ENCODE assay signal across 8 mouse cellular contexts in the genomic region with DNA sequence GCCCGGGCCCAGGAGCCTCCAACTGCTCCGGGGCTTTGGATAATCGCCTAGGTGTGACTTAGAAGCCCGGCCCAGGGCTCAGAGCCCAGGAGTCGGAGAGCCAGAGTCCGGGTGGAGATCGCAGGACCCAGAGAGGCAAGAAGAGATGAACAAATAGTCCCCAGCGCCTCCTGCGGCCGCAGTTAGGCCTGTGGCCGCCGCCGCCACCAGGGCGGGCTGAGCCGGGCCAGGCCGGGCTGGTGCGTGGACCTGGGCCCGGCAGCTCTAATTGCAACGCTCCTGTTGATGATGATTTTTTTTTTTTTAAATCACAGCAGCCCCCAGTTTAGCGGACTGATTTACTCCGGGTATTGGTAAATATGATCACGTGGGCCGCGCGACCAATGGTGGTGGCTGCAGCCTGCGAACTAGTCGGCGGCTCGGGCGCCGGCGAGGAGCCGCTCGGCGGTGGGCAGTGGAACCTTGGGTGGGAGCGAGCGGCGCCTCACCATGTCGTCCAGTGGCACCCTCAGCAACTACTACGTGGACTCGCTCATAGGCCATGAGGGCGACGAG. TPM values are rescaled to one million over a fixed set of nuclear protein-coding genes. Genes with fewer than 3 reads are reported as not detected.
A peak's percentile ranks its signal among the peaks of the same experiment; 100 is the strongest.
DNase-seq lines count a peak whose midpoint lies in the region; ATAC-seq lines count a peak whose summit lies in the region.

A gene (plus strand): TSS at position 161 of the 555 bp plus-strand sequence.

- H3K4me3 ChIP-seq in kidney, embryonic 14.5 days (ENCODE audit: low read length): peak within 1 kb of the TSS; percentile 85
- H3K4me3 ChIP-seq in midbrain, embryonic 16.5 days (ENCODE audit: low read depth, low read length): peak within 1 kb of the TSS; percentile 13

- peaks cover 8% of the 10 kb centered on the region; the same call in 1 of the 2 replicates for H3K36me3 ChIP-seq in kidney, embryonic 14.5 days (ENCODE audit: control insufficient read depth, insufficient read depth, low read length)
- H3K36me3 ChIP-seq in midbrain, embryonic 16.5 days (ENCODE audit: control insufficient read depth, insufficient read depth, low read length): no peaks in the 10 kb centered on the region

- peak; percentile 52 for ATAC-seq in kidney, embryonic 14.5 days (ENCODE audit: low FRiP score, low TSS enrichment)
- no peak for ATAC-seq in midbrain, embryonic 16.5 days

- peak within 1 kb of the TSS; percentile 85 for H3K4me2 ChIP-seq in kidney, embryonic 14.5 days (replicated peaks; ENCODE audit: low read depth, low read length)
- H3K4me2 ChIP-seq in midbrain, embryonic 16.5 days (ENCODE audit: low read length): peak within 1 kb of the TSS; percentile 43

- peak within 1 kb of the TSS; percentile 99 for H3K9ac ChIP-seq in kidney, embryonic 14.5 days (ENCODE audit: low read depth, low read length)
- H3K9ac ChIP-seq in midbrain, embryonic 16.5 days (ENCODE audit: low read depth, low read length): no peak within 1 kb of the TSS

- peaks cover 26% of the 10 kb centered on the region; the same call in 1 of the 2 replicates for H3K4me1 ChIP-seq in kidney, embryonic 14.5 days (ENCODE audit: control insufficient read depth, insufficient read depth, low read length)
- peaks cover 4% of the 10 kb centered on the region for H3K4me1 ChIP-seq in midbrain, embryonic 16.5 days (ENCODE audit: control insufficient read depth, insufficient read depth, low read length)

- H3K27ac ChIP-seq in kidney, embryonic 14.5 days (ENCODE audit: low read depth, low read length): peak within 1 kb of the TSS; percentile 99
- no peak within 1 kb of the TSS for H3K27ac ChIP-seq in midbrain, embryonic 16.5 days (ENCODE audit: low read length)

- under 1% methylated on average over 43 of the region's 43 CpGs for WGBS in kidney, embryonic 14.5 days
- WGBS in midbrain, embryonic 16.5 days: 1% methylated on average over 43 of the region's 43 CpGs

- DNase-seq in NIH3T3 (ENCODE audit: low read depth): peak; percentile 88
- peak; percentile 85 for DNase-seq in adrenal gland, postnatal 14 days
- peak; percentile 77 for DNase-seq in gastrocnemius, postnatal 25 days
- no peak for DNase-seq in frontal cortex, postnatal 10 days (ENCODE audit: low spot score in 2 of 2)
- DNase-seq in right cerebral cortex, adult 2 months (ENCODE audit: low spot score in 2 of 2): no peak
- DNase-seq in cerebellum, postnatal 25 days: no peak

- no peaks in the 10 kb centered on the region for H3K27me3 ChIP-seq in kidney, embryonic 14.5 days (ENCODE audit: control insufficient read depth, insufficient read depth, low read length)
- peaks cover 73% of the 10 kb centered on the region for H3K27me3 ChIP-seq in midbrain, embryonic 16.5 days (ENCODE audit: control insufficient read depth, insufficient read depth, low read depth, low read length)

- H3K9me3 ChIP-seq in kidney, embryonic 14.5 days (ENCODE audit: control insufficient read depth, low read length): no peaks in the 10 kb centered on the region
- no peaks in the 10 kb centered on the region for H3K9me3 ChIP-seq in midbrain, embryonic 16.5 days (replicated peaks; ENCODE audit: control insufficient read depth, low read length, poor library complexity, severe bottlenecking)

RNA-seq across cellular contexts. Expression of the gene that starts here (rescaled TPM):
- total RNA-seq in adrenal gland, postnatal 14 days (2021): 3.8 and 5.8 TPM in 2 replicates
- 10 to 100 TPM in 1 of 2 experiments, 1 to 10 TPM in 1; 5.7 to 14.7 TPM for total RNA-seq in gastrocnemius, postnatal 25 days (2021)
- 36.2 and 47.9 TPM in 2 replicates for polyA plus RNA-seq in kidney, embryonic 14.5 days (2014; fragmentation: Nextera tagmentation; extraction: Ambion mirVana)
- polyA plus RNA-seq in midbrain, embryonic 16.5 days (2015; fragmentation: Nextera tagmentation; extraction: Ambion mirVana): not detected in 2 replicates

Comparison
In these comparisons a context has a peak if more than half of its experiments do, and no peak if none do; other contexts are left out.
1. RNA of the gene that starts here (polyA plus RNA-seq): 36.2 to 47.9 TPM in kidney, embryonic 14.5 days; not detected in midbrain, embryonic 16.5 days; every median in the first group is over 10 times any median in the second.
2. DNase-seq: peak in NIH3T3 (single experiment), adrenal gland, postnatal 14 days (single experiment) and gastrocnemius, postnatal 25 days (single experiment); none in frontal cortex, postnatal 10 days (0 of 2), right cerebral cortex, adult 2 months (0 of 2) and cerebellum, postnatal 25 days (0 of 2).